Mouse (Mus musculus) heart, embryonic 14.5 days (tissue): Measurements from ENCODE around the gene Cenpp. TPM values are rescaled to one million over a fixed set of nuclear protein-coding genes. Genes with fewer than 3 reads are reported as not detected.
A peak's percentile ranks its signal among the peaks of the same experiment; 100 is the strongest.

Experiments
- ATAC-seq: fragments of 200-750 bp; cut with Nextera tagmentation; 2 replicates; pipeline ENCODE4 v1.8.0; 2017; ENCODE audit warnings: low read depth, moderate TSS enrichment; ENCODE audit not compliant: insufficient number of reproducible peaks, insufficient read depth, low FRiP score
- H3K27ac ChIP-seq, 2 experiments: fragments of 200-500 bp in 1 of 2; fragments of 300-500 bp in 1 of 2; sonication (generic) in 1 of 2; replicated peaks in 1 of 2; 2 replicates each; pipeline ENCODE4 v1.5.1; 2012 to 2014; ENCODE audit warnings: low read depth in 2 of 2, low read length in 2 of 2, control low read depth in 1 of 2, mild to moderate bottlenecking in 1 of 2, mixed read lengths in 1 of 2; ENCODE audit not compliant: control insufficient read depth in 1 of 2, insufficient read depth in 1 of 2
- H3K27me3 ChIP-seq: fragments of 300-500 bp; sonication (generic); 2 replicates; pipeline ENCODE4 v1.6.1; 2014; ENCODE audit warnings: mild to moderate bottlenecking, low read length, control low read depth; ENCODE audit not compliant: control insufficient read depth, insufficient read depth
- H3K36me3 ChIP-seq: fragments of 300-500 bp; sonication (generic); 2 replicates; pipeline ENCODE4 v1.6.1; 2014; ENCODE audit warnings: mild to moderate bottlenecking, control low read depth, low read length, mixed read lengths; ENCODE audit not compliant: control insufficient read depth, insufficient read depth
- H3K4me1 ChIP-seq, 2 experiments: fragments of 200-500 bp in 1 of 2; fragments of 300-500 bp in 1 of 2; sonication (generic) in 1 of 2; 2 replicates each; pipeline ENCODE4 v1.6.1; 2012 to 2014; ENCODE audit warnings: low read length in 2 of 2, control low read depth in 1 of 2, mixed read lengths in 1 of 2; ENCODE audit not compliant: control insufficient read depth in 2 of 2, insufficient read depth in 2 of 2
- H3K4me2 ChIP-seq: fragments of 300-500 bp; sonication (generic); 2 replicates; pipeline ENCODE4 v1.6.1; 2014; ENCODE audit warnings: mild to moderate bottlenecking, low read length
- H3K4me3 ChIP-seq, 2 experiments: fragments of 200-500 bp in 1 of 2; fragments of 300-500 bp in 1 of 2; sonication (generic) in 1 of 2; 2 replicates each; pipeline ENCODE4 v1.5.1; 2012 to 2014; ENCODE audit warnings: low read length in 2 of 2, mild to moderate bottlenecking in 2 of 2, control low read depth in 1 of 2, low read depth in 1 of 2, moderate library complexity in 1 of 2; ENCODE audit not compliant: control insufficient read depth in 1 of 2, insufficient read depth in 1 of 2
- H3K9ac ChIP-seq: fragments of 300-500 bp; sonication (generic); 2 replicates; pipeline ENCODE4 v1.6.1; 2014; ENCODE audit warnings: mild to moderate bottlenecking, low read length
- H3K9me3 ChIP-seq: fragments of 300-500 bp; sonication (generic); 2 replicates; pipeline ENCODE4 v1.6.1; 2016; ENCODE audit warnings: low read length, control low read depth; ENCODE audit not compliant: control insufficient read depth
- WGBS: fragments of 180-500 bp; shearing (Covaris S2); extraction: QIAGEN DNeasy Blood & Tissue Kit; methylation state at CpG from one replicate; pipeline ENCODE4 v1.1.7; 2014; 5-methylcytosine and 5-hydroxymethylcytosine counted together
- polyA plus RNA-seq: library from polyadenylated mRNA; unstranded; fragments of >200 nt; fragmentation: Nextera tagmentation; extraction: Ambion mirVana; gene quantifications from 2 replicates; pipeline ENCODE4 v1.2.1, GENCODE M21; 2014

Cenpp gene
- polyA plus RNA-seq, 1 experiment from 2014 or later = 27.5 TPM

DNA sequence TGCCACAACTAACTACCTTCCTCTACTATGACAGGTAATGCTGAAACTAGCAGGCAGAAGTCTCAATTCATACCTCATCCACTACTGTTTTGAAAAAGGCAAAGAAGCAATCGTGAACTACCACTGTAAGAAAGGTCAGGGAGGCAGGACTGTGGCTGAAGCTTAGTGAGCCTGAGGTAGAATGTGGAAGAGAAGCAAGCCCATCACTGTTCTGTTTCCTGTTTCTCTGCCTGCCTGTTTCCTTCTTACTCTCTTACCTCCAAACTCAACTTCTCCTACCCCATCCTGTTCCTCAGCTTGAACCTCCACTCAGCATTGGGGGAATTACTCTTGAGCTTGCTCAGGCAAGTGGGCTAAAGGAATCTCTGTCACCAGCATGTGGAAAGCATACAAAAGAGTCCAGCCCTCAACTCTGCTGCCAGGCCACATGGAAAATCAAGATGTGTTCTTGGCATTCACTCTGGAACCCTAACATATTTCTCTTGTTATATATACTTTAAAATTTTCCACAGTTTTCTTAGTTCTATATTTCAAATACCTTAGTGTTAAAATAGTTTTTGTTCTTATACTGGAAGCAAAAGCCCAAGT, 104.9 kb downstream of the Cenpp start:
- Histone ChIP-seq H3K4me1 (peaks cover 2 to 5% of the 10 kb centered on the region in 2 experiments; a peak in 3 of 4 replicates), H3K4me2 (no peak overlapping the region), H3K9ac (no peak overlapping the region), H3K4me3 (no peak overlapping the region), H3K9me3 (no peaks in the 10 kb centered on the region), H3K36me3 (no peaks in the 10 kb centered on the region), H3K27me3 (no peaks in the 10 kb centered on the region), H3K27ac (0 out of 4 replicates have a peak overlapping the region, but pooled peaks of 1 of the 2 experiments have one; percentile 10)
- WGBS = 71% methylated on average over 1 of the region's 1 CpGs
- no peak for ATAC-seq

DNA sequence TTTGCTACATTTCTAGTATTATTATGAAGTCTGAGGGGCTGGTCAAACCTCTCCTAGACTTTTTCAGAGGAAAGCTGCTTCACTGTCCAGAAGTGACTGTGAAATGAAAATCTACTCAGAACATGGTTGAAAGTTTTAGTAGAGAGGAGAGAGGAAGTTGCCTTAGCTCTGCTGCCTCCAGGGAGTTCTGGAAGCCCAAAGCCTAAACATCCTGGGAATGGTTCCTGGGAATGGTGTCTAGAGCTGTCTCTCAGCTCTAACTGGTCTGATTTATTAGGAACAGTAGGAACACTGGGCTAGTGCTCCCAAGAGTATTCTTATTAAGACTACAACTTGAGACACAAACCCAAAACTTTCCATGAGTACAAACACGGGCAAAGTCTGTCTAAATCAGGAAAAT, 106.1 kb downstream of the Cenpp start:
- WGBS = 76% methylated on average over 1 of the region's 1 CpGs
- H3K4me2 ChIP-seq = peak overlapping the region; percentile 4; the same call in 1 of the 2 replicates
- no peaks in the 10 kb centered on the region for H3K27me3 ChIP-seq
- no peaks in the 10 kb centered on the region for H3K9me3 ChIP-seq
- peaks cover 2 to 5% of the 10 kb centered on the region in 2 experiments; a peak in 3 of 4 replicates for H3K4me1 ChIP-seq
- H3K36me3 ChIP-seq = no peaks in the 10 kb centered on the region
- H3K9ac ChIP-seq = no peak overlapping the region
- H3K27ac ChIP-seq = peak overlapping the region; percentile 27 to 67; a peak in 3 of 4 replicates
- no peak for ATAC-seq
- no peak overlapping the region for H3K4me3 ChIP-seq

DNA sequence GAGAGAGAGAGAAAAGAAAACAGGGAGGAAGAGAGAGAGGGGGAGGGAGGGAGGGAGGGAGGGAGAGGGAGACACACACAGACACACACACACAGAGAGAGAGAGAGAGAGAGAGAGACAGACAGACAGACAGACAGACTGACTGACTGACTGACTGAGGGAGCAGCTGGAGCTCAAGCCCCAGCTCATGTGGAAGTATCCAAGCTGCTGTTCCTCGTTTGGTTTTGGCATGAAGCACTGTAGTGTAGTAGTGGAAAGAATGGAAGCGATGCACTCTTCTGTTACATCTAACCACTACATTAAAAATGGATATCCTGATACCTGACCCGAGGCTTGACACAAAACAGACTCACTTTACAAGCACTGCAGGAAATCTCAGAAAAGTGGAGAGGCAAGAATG, 106.9 kb downstream of the Cenpp start:
- Histone ChIP-seq H3K9ac (peak overlapping the region; percentile 8; the same call in 1 of the 2 replicates), H3K27ac (peak overlapping the region; percentile 41 to 67; a peak in 3 of 4 replicates), H3K4me3 (no peak overlapping the region), H3K27me3 (no peaks in the 10 kb centered on the region), H3K4me1 (peaks cover 2 to 5% of the 10 kb centered on the region in 2 experiments; a peak in 3 of 4 replicates), H3K9me3 (no peaks in the 10 kb centered on the region), H3K4me2 (peak overlapping the region; percentile 40), H3K36me3 (no peaks in the 10 kb centered on the region)
- 10% methylated on average over 3 of the region's 3 CpGs for WGBS
- ATAC-seq = no peak

DNA sequence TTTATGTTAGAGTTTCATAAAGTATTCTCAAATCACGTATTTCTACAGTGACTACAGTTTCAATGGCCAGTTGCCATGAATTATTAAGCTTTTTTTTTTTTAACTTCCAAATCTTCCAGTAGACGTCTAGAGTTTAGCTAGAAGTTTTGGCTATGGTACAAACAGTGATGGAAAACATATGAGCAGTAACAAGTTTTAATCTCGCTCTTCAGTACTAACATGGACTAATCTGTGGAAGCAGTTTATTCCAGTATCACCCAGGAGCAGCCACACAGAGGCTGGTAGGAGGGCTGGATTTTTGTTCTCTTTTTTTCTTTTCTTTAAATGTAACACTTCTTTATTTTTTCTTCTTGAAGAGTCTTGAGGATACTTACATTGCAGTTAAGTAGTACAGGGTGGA, 108.3 kb downstream of the Cenpp start, which contains the start of gene Aspn:
Gene Aspn, plus strand, starts transcription at position 165 of the 400 bp plus-strand sequence.
- Histone ChIP-seq H3K4me2 (peak within 1 kb of the TSS; percentile 40), H3K27ac (peak within 1 kb of the TSS in 1 of 2 experiments; percentile 67; a peak in 2 of 4 replicates), H3K4me3 (no peak within 1 kb of the TSS)

DNA sequence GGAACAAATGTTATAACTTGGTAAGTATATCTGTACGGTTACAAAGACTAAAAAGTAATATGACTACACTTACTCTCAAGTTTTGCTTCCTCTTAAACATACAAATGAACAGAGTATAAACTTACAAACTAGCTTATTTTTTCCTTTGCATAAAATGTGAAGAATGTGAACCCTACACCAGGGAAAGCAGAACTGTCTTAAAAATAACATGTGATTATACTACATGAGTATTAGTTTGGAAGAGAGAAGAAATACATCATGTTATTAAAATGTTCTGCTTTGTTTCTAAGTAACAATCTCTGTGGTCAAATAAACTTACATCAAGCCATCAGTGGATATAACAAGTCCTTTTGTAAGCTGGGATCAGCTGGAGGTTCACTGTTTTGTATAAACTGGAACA, 113.9 kb downstream of the Cenpp start:
- Histone ChIP-seq H3K9me3 (no peaks in the 10 kb centered on the region), H3K27ac (no peak overlapping the region), H3K9ac (no peak overlapping the region), H3K27me3 (no peaks in the 10 kb centered on the region), H3K4me1 (no peaks in the 10 kb centered on the region; a peak in 1 of 4 replicates), H3K36me3 (no peaks in the 10 kb centered on the region), H3K4me3 (no peak overlapping the region), H3K4me2 (no peak overlapping the region)
- no peak for ATAC-seq
- 84% methylated on average over 1 of the region's 1 CpGs for WGBS

More for the DNA sequence above, 108.3 kb downstream of the Cenpp start, which contains the start of gene Aspn:
- Histone ChIP-seq H3K4me1 (peaks cover 2 to 5% of the 10 kb centered on the region in 2 experiments; a peak in 3 of 4 replicates), H3K9ac (no peak within 1 kb of the TSS), H3K9me3 (no peaks in the 10 kb centered on the region), H3K27me3 (no peaks in the 10 kb centered on the region), H3K36me3 (no peaks in the 10 kb centered on the region)
- 59% methylated on average over 3 of the region's 3 CpGs for WGBS
- ATAC-seq = no peak

DNA sequence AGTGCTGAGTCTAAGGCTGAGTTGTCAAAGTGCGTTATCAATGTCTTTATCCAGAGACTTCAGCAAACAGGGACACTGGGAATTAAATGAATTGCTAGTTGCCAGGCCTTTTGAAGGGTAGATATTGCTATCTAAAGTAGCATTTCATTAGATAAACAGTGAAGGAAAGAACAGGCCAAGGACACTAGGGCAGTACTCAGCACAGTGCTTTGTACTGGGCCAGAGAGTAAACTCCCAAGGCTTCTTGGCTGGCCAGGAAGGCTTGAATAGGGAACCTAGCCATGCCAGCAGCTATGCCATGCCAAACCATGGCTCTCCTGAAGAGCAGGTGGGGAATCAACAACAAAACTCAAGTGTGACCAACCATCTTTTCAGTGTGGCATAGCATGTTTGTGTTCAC, 115.6 kb downstream of the Cenpp start:
- Histone ChIP-seq H3K27me3 (no peaks in the 10 kb centered on the region), H3K9me3 (no peaks in the 10 kb centered on the region), H3K4me2 (no peak overlapping the region), H3K36me3 (no peaks in the 10 kb centered on the region), H3K4me1 (no peaks in the 10 kb centered on the region), H3K4me3 (no peak overlapping the region), H3K27ac (no peak overlapping the region), H3K9ac (no peak overlapping the region)
- 97% methylated on average over 1 of the region's 1 CpGs for WGBS
- no peak for ATAC-seq

DNA sequence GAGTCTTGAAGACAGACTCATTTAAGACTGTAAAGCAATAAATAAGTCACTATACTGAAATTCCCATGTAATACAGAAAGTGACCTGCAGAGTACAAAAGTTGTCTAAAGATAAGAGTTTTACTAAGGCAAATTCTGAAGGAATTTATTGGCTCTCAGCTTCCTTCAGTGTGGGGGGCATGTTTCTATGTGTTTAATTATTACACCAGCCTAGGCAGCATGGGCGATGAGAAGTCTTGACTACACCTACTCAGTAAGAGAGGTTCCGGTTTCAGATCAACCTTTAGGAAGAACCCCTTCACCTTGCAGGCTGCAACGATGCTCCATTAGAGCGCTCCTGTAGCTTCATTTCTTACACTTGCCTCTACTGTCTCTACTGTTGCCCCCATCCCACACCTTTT, 121.9 kb downstream of the Cenpp start:
- H3K4me3 ChIP-seq = no peak overlapping the region
- no peaks in the 10 kb centered on the region for H3K27me3 ChIP-seq
- no peaks in the 10 kb centered on the region for H3K9me3 ChIP-seq
- no peak overlapping the region for H3K27ac ChIP-seq
- H3K36me3 ChIP-seq = no peaks in the 10 kb centered on the region
- H3K4me1 ChIP-seq = no peaks in the 10 kb centered on the region
- no peak overlapping the region for H3K9ac ChIP-seq
- ATAC-seq = no peak
- WGBS = 94% methylated on average over 4 of the region's 4 CpGs
- H3K4me2 ChIP-seq = no peak overlapping the region
